Mouse (Mus musculus): ENCODE data around the gene Zfp503. TPM values are rescaled to one million over a fixed set of nuclear protein-coding genes. Genes with fewer than 3 reads are reported as not detected.

Zfp503 gene
- total RNA-seq (2021), result 1 to 10 TPM; 1.2 to 2.0 TPM
- long read RNA-seq, experiment 1, partial matches to known transcripts, result 0 of 2 reads
- long read RNA-seq, experiment 1, other reads (novel, unspliced or antisense), result 2 of 2 reads
- long read RNA-seq, experiment 2, partial matches to known transcripts, result 0 of 1 reads
- long read RNA-seq, experiment 2, other reads (novel, unspliced or antisense), result 1 of 1 reads

- DNase-seq, result peak; percentile 47 to 65
These were observed at the start of gene Zfp503 for GRCm38 (mm10) chr14:21989291-21989913. Zfp503 (minus strand) TSS chr14:21989601.

GRCm38 (mm10) chr14:22037498-22038131, 48.2 kb upstream of the Zfp503 start:
- no peak for DNase-seq

- DNase-seq, result no peak
These were observed 47.5 kb upstream of the Zfp503 start for GRCm38 (mm10) chr14:22036802-22037497.

- DNase-seq, result no peak
These were observed 46.9 kb upstream of the Zfp503 start for GRCm38 (mm10) chr14:22036338-22036737.

DNA sequence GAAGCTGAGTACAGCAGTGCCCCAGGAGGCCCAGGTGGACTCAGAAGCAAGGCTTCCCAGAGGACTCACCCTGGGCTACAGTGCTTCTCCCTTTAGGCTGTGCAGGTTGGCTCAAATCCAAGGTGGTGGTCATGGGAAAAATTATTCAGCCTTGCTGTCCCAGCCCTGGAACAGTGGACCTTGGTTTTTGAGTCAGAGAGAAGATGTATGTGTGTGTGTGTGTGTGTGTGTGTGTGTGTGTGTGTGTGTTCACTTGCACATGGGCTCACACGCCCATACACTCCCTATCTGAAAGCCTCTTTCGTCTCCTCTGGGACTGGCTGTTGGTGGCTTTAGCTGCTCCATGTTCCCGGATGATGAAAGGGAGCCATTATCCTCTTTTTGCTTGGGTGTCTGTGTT, 46.5 kb upstream of the Zfp503 start:
- peak; percentile 16 to 38 for DNase-seq

DNA sequence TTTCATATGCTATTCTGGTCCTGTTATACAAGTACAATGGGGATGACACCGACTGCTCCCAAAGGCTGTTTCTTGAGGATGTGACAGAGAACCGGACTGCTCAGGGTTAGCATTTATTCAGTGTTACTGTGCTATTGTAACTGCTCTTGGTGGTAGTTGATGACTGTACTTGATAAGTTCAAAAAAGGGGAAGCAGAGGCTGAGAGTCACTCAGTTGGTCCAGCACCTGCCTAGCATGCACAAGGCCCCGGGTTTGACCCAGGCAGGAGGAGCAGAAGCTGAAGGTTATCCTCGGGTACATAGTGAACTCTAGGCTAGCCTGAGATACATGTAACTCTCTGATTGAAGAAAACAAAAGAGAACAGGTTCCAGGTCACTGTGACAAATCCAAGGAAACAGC, 34.1 kb upstream of the Zfp503 start:
- no peak for DNase-seq

- DNase-seq, result peak; percentile 67 to 69
These were observed 31.5 kb upstream of the Zfp503 start for GRCm38 (mm10) chr14:22020885-22021284.

- peak; percentile 9 to 23 for DNase-seq
These were observed 30.8 kb upstream of the Zfp503 start for GRCm38 (mm10) chr14:22019949-22020845.

- DNase-seq, result peak; percentile 81 to 89
These were observed 30.0 kb upstream of the Zfp503 start, which contains the start of gene Lrmda for GRCm38 (mm10) chr14:22019252-22019948. Lrmda (plus strand) TSS chr14:22019712.

- no peak for DNase-seq
These were observed 27.6 kb upstream of the Zfp503 start for GRCm38 (mm10) chr14:22017011-22017410.

DNA sequence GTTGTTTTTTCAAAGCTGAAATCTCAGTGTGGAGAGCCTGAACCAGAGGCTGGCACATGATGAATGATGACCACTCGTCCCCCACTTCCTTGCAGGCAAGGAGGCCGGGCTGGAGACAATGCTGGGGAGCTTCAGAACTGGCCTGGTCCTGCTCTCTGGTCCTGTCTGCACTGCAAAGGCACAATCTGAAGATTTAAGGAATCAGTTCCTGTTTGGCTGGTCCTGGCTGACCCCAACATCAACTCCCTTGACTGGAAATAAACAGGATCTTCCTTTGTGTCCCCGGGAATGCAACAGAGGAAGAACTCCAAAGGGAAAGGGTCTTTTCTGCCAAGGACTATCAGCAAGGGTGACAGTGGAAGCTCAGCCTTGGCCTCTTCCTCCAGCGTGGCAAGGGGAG, 25.4 kb upstream of the Zfp503 start:
- DNase-seq, result peak in 1 of 2 experiments; percentile 15

DNA sequence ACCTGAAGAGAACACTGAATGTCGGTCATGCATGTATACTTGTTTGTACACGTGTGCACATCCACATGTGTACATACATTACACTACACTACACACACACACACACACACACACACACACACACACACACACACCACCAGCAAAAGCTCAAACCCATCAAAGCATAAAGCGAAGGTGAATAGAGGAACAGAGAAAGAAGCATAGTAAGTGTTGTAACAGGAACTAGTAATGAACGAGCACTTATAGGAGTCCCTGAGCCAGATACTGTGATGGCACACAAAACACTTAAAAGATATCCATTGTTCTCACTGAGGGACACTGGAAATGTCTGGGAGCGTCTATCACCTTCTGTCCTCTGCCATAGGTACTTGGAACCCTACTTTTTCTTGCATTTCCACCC, 24.9 kb upstream of the Zfp503 start:
- no peak for DNase-seq

DNA sequence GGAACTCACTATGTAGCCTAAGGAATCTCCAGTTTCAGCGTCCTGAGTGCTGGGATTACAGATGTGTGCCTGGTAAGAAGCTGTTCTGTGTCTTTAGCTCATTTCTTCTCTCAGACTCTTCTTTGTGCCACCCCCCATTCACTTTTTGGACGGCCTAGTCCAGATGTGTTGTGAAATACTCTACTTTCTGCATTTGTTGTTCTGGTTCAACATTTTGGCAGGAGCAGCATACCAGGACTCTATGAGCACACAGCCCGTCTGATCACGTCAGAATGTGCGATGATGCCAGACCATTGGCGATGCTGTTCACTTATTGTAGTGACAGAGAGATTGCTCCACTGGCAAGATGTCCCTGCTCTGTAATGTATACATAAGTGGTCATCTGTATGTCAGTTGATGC, 17.6 kb upstream of the Zfp503 start:
- peak in 1 of 2 experiments; percentile 11 for DNase-seq

- no peak for DNase-seq
These were observed 15.5 kb upstream of the Zfp503 start for GRCm38 (mm10) chr14:22004943-22005342.

- no peak for DNase-seq
These were observed 14.2 kb upstream of the Zfp503 start for GRCm38 (mm10) chr14:22003631-22004030.

- DNase-seq, result no peak
These were observed 13.8 kb upstream of the Zfp503 start for GRCm38 (mm10) chr14:22003231-22003630.

- DNase-seq, result no peak
These were observed 10.2 kb upstream of the Zfp503 start for GRCm38 (mm10) chr14:21999588-21999987.

GRCm38 (mm10) chr14:21995031-21995754, 5.8 kb upstream of the Zfp503 start:
- DNase-seq, result peak; percentile 76 to 78

DNA sequence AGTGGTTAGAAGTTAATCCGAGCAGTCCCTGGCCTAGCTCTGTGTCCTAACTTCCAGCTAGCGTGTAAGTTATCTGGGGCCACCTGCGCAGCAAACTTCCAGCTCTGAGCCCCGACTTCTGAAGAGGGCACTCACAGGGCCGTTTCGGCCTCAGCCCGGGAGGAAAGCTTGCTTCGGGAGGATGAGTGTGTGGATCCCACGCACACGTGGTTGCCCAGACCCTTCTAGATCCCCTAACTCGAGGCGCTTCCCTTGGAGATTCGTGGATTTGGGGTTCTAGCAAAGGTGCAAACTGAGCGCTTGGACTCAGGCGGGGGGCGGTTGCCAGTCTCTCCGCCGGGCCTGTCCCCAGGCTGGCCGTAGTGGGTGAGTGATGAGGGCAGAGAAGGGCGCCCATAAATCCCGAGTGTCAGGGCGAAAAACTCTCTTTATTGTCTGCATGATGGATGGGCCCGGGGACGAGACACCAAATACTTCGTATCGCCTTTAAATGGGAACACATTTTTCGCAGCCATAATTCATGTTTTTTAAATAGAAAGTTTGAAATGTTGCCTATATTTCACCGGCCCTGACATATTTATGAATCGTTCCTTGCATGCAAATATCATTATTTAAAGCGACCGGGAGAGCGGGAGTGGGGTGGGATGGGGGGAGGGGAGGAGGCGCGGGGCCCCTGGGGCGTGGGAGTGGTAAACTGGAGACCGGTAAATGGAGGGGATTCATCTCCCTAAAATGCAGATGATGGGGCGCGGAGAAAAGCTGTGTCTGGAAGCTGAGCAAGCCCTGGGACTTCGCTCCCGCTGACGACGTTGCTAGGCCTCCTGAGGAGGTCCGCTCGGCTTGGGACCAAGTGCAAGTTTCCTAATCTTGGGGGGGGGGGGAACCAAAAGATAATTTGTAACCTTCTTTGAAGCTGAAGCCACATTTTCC, 4.9 kb upstream of the Zfp503 start:
- DNase-seq, result peak in 1 of 2 experiments; percentile 12
